Mouse (Mus musculus): ENCODE measurements around the gene Ugt1a10.
"Not testable (repeated sequence)": the region's sequence is repeated elsewhere in the genome, so short reads cannot be mapped to it uniquely, and the experiment has no call there.

GRCm38 (mm10) chr1:88140492-88140891 lies 85.3 kb downstream of the Ugt1a10 start:
- TF ChIP-seq POLR2A (IDR thresholded peaks at IDR 0.05; ENCODE audit: borderline replicate concordance, control insufficient read depth, low read depth, low read length); CTCF (IDR thresholded peaks at IDR 0.05; ENCODE audit: control insufficient read depth, insufficient read depth, low read length): not testable (repeated sequence)

All from bone marrow, adult 2 months (tissue).